Mouse (Mus musculus) thymus, adult 2 months (tissue): ENCODE data around the gene Vps4a. TPM values are rescaled to one million over a fixed set of nuclear protein-coding genes. Genes with fewer than 3 reads are reported as not detected.

Source experiments
- DNase-seq: peaks from one replicate; pipeline ENCODE4 v3.0.0; 2021
- H3K27ac ChIP-seq: fragments of 200-500 bp; 2 replicates; pipeline ENCODE4 v1.5.1; 2012; ENCODE audit warnings: low read length, control low read depth; ENCODE audit not compliant: control insufficient read depth, insufficient read depth
- H3K27me3 ChIP-seq: fragments of 200-500 bp; 2 replicates; pipeline ENCODE4 v1.6.1; 2012; ENCODE audit warnings: mild to moderate bottlenecking, low read length, moderate library complexity, mixed read lengths; ENCODE audit not compliant: control insufficient read depth, insufficient read depth
- H3K36me3 ChIP-seq: fragments of 200-500 bp; 2 replicates; pipeline ENCODE4 v1.6.1; 2012; ENCODE audit warnings: mild to moderate bottlenecking, low read length, moderate library complexity; ENCODE audit not compliant: control insufficient read depth, insufficient read depth
- H3K4me1 ChIP-seq: fragments of 200-500 bp; replicated peaks from 2 replicates; pipeline ENCODE4 v1.6.1; 2012; ENCODE audit warnings: low read length; ENCODE audit not compliant: control insufficient read depth, insufficient read depth
- H3K4me3 ChIP-seq: fragments of 200-500 bp; 2 replicates; pipeline ENCODE4 v1.5.1; 2012; ENCODE audit warnings: mild to moderate bottlenecking, low read length, control low read depth, moderate library complexity; ENCODE audit not compliant: control insufficient read depth, insufficient read depth
- CTCF ChIP-seq: fragments of 200-500 bp; IDR thresholded peaks from 2 replicates; pipeline ENCODE4 v1.5.1; 2012; ENCODE audit warnings: mild to moderate bottlenecking, control low read depth, low read length, moderate library complexity, borderline replicate concordance; ENCODE audit not compliant: control insufficient read depth, poor library complexity, insufficient read depth; ENCODE audit errors: extremely low read depth
- POLR2A ChIP-seq: fragments of 200-500 bp; IDR thresholded peaks from 2 replicates; pipeline ENCODE4 v1.6.1; 2012; ENCODE audit warnings: mild to moderate bottlenecking, low read length, control low read depth, moderate library complexity; ENCODE audit not compliant: control insufficient read depth, poor library complexity, insufficient read depth; ENCODE audit errors: extremely low read depth
- WGBS: fragments of 180-500 bp; shearing (Covaris S2); methylation state at CpG from one replicate; pipeline ENCODE4 v1.1.7; 2018; 5-methylcytosine and 5-hydroxymethylcytosine counted together
- polyA plus RNA-seq: library from polyadenylated mRNA; depleted of rRNA; stranded (reverse); fragments of >200 nt; gene quantifications from 2 replicates; pipeline ENCODE4 v1.2.3, GENCODE M21; 2012

Vps4a gene
- polyA plus RNA-seq, 1 experiment: 31.6 TPM

- no peak for TF ChIP-seq CTCF
- no peak for TF ChIP-seq POLR2A
- H3K27ac ChIP-seq: no peak overlapping the region
- no peak overlapping the region for H3K4me3 ChIP-seq
- 91% methylated on average over 1 of the region's 1 CpGs for WGBS
- H3K36me3 ChIP-seq: peaks cover 9% of the 10 kb centered on the region; the same call in 1 of the 2 replicates
- H3K27me3 ChIP-seq: no peaks in the 10 kb centered on the region
- H3K4me1 ChIP-seq: peaks cover 9% of the 10 kb centered on the region
- DNase-seq: no peak
These were observed 31.6 kb downstream of the Vps4a start for GRCm38 (mm10) chr8:107062613-107063012.

GRCm38 (mm10) chr8:107065511-107066496 is 34.8 kb downstream of the Vps4a start, which contains the start of gene Tmed6:
Tmed6 (minus strand) TSS chr8:107065644.
- Histone ChIP-seq H3K4me3 (no peak within 1 kb of the TSS), H3K36me3 (peaks cover 12% of the 10 kb centered on the region; the same call in 1 of the 2 replicates), H3K27ac (no peak within 1 kb of the TSS), H3K27me3 (no peaks in the 10 kb centered on the region), H3K4me1 (peaks cover 9% of the 10 kb centered on the region)
- WGBS: 45% methylated on average over 17 of the region's 17 CpGs
- no peak for TF ChIP-seq CTCF
- TF ChIP-seq POLR2A: no peak
- DNase-seq: no peak

DNA sequence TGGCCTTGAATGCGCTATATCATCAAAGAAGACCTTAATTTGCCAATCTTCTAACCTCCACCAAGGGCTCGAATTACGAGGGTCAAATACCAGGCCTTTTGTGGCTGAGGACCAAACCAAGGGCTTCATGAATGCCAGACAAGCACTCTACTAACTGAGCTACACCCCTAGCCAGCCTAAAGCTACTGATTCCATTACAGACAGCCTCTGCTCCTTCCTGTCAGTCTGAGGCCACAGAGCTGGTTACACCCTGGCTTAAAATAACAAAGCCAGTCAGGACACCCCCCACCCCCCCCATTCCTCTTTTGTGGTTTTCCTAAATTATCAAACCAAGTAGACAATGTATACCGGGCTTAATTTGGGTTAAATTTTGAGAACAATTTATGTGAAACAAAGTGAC is 42.7 kb downstream of the Vps4a start:
- peaks cover 48% of the 10 kb centered on the region for H3K36me3 ChIP-seq
- no peaks in the 10 kb centered on the region for H3K27me3 ChIP-seq
- WGBS: 69% methylated on average over 4 of the region's 4 CpGs
- no peak overlapping the region for H3K27ac ChIP-seq
- TF ChIP-seq CTCF (no peak), POLR2A (no peak)
- DNase-seq: no peak
- H3K4me1 ChIP-seq: no peaks in the 10 kb centered on the region
- H3K4me3 ChIP-seq: no peak overlapping the region

- 96% methylated on average over 1 of the region's 1 CpGs for WGBS
- Histone ChIP-seq H3K36me3 (peaks cover 50% of the 10 kb centered on the region), H3K27me3 (no peaks in the 10 kb centered on the region), H3K4me3 (no peak overlapping the region), H3K27ac (no peak overlapping the region), H3K4me1 (no peaks in the 10 kb centered on the region)
- TF ChIP-seq POLR2A (no peak), CTCF (no peak)
- DNase-seq: no peak
These were observed 43.1 kb downstream of the Vps4a start for GRCm38 (mm10) chr8:107074128-107074527.

GRCm38 (mm10) chr8:107076239-107076888 is 45.3 kb downstream of the Vps4a start:
- TF ChIP-seq POLR2A (no peak), CTCF (no peak)
- Histone ChIP-seq H3K27me3 (no peaks in the 10 kb centered on the region), H3K27ac (no peak overlapping the region), H3K4me1 (no peaks in the 10 kb centered on the region), H3K4me3 (no peak overlapping the region), H3K36me3 (peaks cover 61% of the 10 kb centered on the region)
- 91% methylated on average over 7 of the region's 7 CpGs for WGBS
- DNase-seq: no peak

DNA sequence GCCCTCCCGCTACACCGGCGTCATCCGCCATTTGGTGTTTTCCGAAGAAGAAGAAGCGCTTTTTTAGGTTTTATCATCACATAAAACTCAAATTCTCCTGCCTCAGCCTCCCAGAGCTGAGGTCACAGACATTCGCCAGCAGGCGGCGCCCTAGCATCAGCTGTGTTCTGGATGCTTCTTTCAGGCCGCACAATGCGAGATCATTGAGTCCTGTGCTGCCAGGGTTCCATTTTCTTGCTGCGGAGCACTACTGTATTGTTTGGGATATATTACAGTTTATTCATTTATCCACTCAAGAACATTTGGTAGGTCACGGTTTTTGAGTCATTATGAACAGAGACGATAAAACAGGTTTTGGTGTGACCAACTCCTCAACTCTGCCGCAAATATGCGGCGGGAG is 54.3 kb downstream of the Vps4a start:
- H3K27me3 ChIP-seq: no peaks in the 10 kb centered on the region
- peak; percentile 35 for DNase-seq
- H3K36me3 ChIP-seq: peaks cover 35% of the 10 kb centered on the region

More for the DNA sequence above, 54.3 kb downstream of the Vps4a start:
- TF ChIP-seq POLR2A (no peak), CTCF (peak; percentile 69)
- Histone ChIP-seq H3K4me1 (no peaks in the 10 kb centered on the region), H3K4me3 (no peak overlapping the region), H3K27ac (no peak overlapping the region)
- 98% methylated on average over 17 of the region's 17 CpGs for WGBS
